Comparison of ENCODE assay signal across 15 mouse cellular contexts in the genomic region with DNA sequence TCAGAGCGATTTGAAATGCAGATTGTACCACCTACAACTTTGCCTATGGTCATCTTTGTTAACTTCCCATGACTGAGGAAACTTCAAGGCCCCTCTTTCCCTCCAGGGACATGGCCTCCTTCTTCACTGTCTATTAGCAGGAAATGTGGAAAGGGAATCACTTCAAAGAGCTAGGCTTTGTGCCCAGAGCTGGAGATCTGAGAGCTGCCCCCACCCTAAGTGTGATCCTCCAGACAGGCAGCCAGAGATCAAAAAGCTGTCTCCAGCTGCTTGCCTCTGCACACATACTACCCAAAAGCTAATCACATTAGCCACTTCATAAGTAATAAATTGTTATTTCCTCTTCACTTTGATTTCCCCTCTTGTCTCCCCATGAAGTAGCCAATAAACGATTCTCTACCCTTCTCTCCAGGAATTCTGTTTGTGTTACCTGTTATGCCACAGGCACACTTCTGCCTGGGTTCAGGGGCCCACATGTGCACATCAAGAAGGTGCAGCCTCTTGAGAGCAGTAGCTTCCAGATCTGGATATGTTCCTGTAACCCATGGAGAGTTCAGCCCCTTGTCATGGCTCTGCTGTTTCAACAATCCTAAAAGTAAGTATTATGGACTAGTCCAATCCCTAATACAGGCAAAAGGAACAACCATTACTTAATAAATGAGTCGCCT.
"Had no signal": no experiment of that assay in that cellular context is flagged by ENCODE, and none has a peak within 500 bp of the region (broad histone marks: within the 10 kb centered on the region; RNA-seq: fewer than 3 reads in every experiment).

No protein-coding gene starts in this region.

- H3K4me2 ChIP-seq: hindbrain, embryonic 15.5 days; limb, embryonic 15.5 days; liver, embryonic 12.5 days; lung, embryonic 15.5 days; neural tube, embryonic 13.5 days had no signal

- H3K4me3 ChIP-seq: hindbrain, embryonic 15.5 days; left cerebral cortex, adult 2 months; limb, embryonic 15.5 days; liver, embryonic 12.5 days; lung, embryonic 15.5 days; neural tube, embryonic 13.5 days had no signal

- H3K27me3 ChIP-seq: hindbrain, embryonic 15.5 days; limb, embryonic 15.5 days; liver, embryonic 12.5 days; lung, embryonic 15.5 days; neural tube, embryonic 13.5 days had no signal

- H3K36me3 ChIP-seq: hindbrain, embryonic 15.5 days; limb, embryonic 15.5 days; liver, embryonic 12.5 days; lung, embryonic 15.5 days; neural tube, embryonic 13.5 days had no signal

- H3K27ac ChIP-seq: hindbrain, embryonic 15.5 days; left cerebral cortex, adult 2 months; limb, embryonic 15.5 days; liver, embryonic 12.5 days; lung, embryonic 15.5 days; neural tube, embryonic 13.5 days had no signal

- DNase-seq: kidney, adult 9 months; lung, postnatal 14 days; retina, postnatal 1 day; right cerebral cortex, postnatal 4 days; spleen, adult 18-20 months; thymus, adult 2 months; thymus, postnatal 25 days had no signal

- H3K9me3 ChIP-seq: hindbrain, embryonic 15.5 days; limb, embryonic 15.5 days; liver, embryonic 12.5 days; lung, embryonic 15.5 days; neural tube, embryonic 13.5 days had no signal

- ATAC-seq: inflammation-experienced regulatory T-cells, adult 6 months; intestine, postnatal 0 days; liver, embryonic 12.5 days had no signal

- H3K9ac ChIP-seq: hindbrain, embryonic 15.5 days; limb, embryonic 15.5 days; liver, embryonic 12.5 days; lung, embryonic 15.5 days; neural tube, embryonic 13.5 days had no signal

- H3K4me1 ChIP-seq: hindbrain, embryonic 15.5 days; limb, embryonic 15.5 days; liver, embryonic 12.5 days; lung, embryonic 15.5 days; neural tube, embryonic 13.5 days had no signal
